Mouse (Mus musculus): ENCODE measurements around the gene Mios.

Mios gene

GRCm38 (mm10) chr6:8283255-8283654 is 74.2 kb downstream of the Mios start:
- DNase-seq = no peak

- no peak for DNase-seq
Observed at GRCm38 (mm10) chr6:8285401-8285960, 76.5 kb downstream of the Mios start.
